Mouse (Mus musculus) limb, embryonic 14.5 days (tissue): ENCODE results near the gene Ankrd10. TPM values are rescaled to one million over a fixed set of nuclear protein-coding genes. Genes with fewer than 3 reads are reported as not detected.

ENCODE experiments used
- ATAC-seq: fragments of 200-750 bp; cut with Nextera tagmentation; 2 replicates; pipeline ENCODE4 v1.8.0; 2017; ENCODE audit warnings: low read depth, moderate number of reproducible peaks, moderate TSS enrichment; ENCODE audit not compliant: low FRiP score
- DNase-seq: peaks from one replicate; pipeline ENCODE4 v3.0.0-alpha.2; 2015; ENCODE audit warnings: low spot score
- H3K27ac ChIP-seq: fragments of 300-500 bp; sonication (generic); replicated peaks from 2 replicates; pipeline ENCODE4 v1.5.1; 2014; ENCODE audit warnings: low read depth, mild to moderate bottlenecking, low read length, moderate library complexity, mixed read lengths
- H3K27me3 ChIP-seq: fragments of 300-500 bp; sonication (generic); 2 replicates; pipeline ENCODE4 v1.6.1; 2014; ENCODE audit warnings: low read length, mixed read lengths; ENCODE audit not compliant: control insufficient read depth, insufficient read depth
- H3K36me3 ChIP-seq: fragments of 300-500 bp; sonication (generic); 2 replicates; pipeline ENCODE4 v1.6.1; 2014; ENCODE audit warnings: mild to moderate bottlenecking, low read length, moderate library complexity, mixed read lengths; ENCODE audit not compliant: control insufficient read depth, insufficient read depth
- H3K4me1 ChIP-seq: fragments of 300-500 bp; sonication (generic); 2 replicates; pipeline ENCODE4 v1.6.1; 2014; ENCODE audit warnings: antibody characterized with exemption, low read length, mixed read lengths; ENCODE audit not compliant: control insufficient read depth, insufficient read depth
- H3K4me2 ChIP-seq: fragments of 300-500 bp; sonication (generic); replicated peaks from 2 replicates; pipeline ENCODE4 v1.6.1; 2014; ENCODE audit warnings: low read depth, mild to moderate bottlenecking, low read length, moderate library complexity; ENCODE audit not compliant: severe bottlenecking
- H3K4me3 ChIP-seq: fragments of 300-500 bp; sonication (generic); replicated peaks from 2 replicates; pipeline ENCODE4 v1.5.1; 2014; ENCODE audit warnings: low read length
- H3K9ac ChIP-seq: fragments of 300-500 bp; sonication (generic); 2 replicates; pipeline ENCODE4 v1.6.1; 2014; ENCODE audit warnings: mild to moderate bottlenecking, low read depth, low read length, moderate library complexity; ENCODE audit not compliant: severe bottlenecking
- H3K9me3 ChIP-seq: fragments of 300-500 bp; sonication (generic); 2 replicates; pipeline ENCODE4 v1.6.1; 2016; ENCODE audit warnings: low read length; ENCODE audit not compliant: control insufficient read depth
- POLR2A ChIP-seq: fragments of 200-500 bp; IDR thresholded peaks from 2 replicates; pipeline ENCODE4 v1.8.0; 2012; ENCODE audit warnings: inconsistent platforms, mild to moderate bottlenecking, moderate library complexity, borderline replicate concordance; ENCODE audit not compliant: insufficient read depth, insufficient read length; ENCODE audit errors: extremely low read depth
- WGBS: fragments of 180-500 bp; shearing (Covaris S2); extraction: QIAGEN DNeasy Blood & Tissue Kit; methylation state at CpG from one replicate; pipeline ENCODE4 v1.1.7; 2014; 5-methylcytosine and 5-hydroxymethylcytosine counted together
- polyA plus RNA-seq, 2 experiments: library from polyadenylated mRNA; depleted of rRNA in 1 of 2; stranded (reverse) in 1 of 2; unstranded in 1 of 2; fragments of >200 nt; fragmentation: Nextera tagmentation in 1 of 2; extraction: Ambion mirVana in 1 of 2; gene quantifications; 2 replicates each; pipeline versions ENCODE4 v1.2.1 to v1.2.3; 2012 to 2014

Gene Ankrd10
- polyA plus RNA-seq, 2 experiments = 91.8 to 184 TPM

DNA sequence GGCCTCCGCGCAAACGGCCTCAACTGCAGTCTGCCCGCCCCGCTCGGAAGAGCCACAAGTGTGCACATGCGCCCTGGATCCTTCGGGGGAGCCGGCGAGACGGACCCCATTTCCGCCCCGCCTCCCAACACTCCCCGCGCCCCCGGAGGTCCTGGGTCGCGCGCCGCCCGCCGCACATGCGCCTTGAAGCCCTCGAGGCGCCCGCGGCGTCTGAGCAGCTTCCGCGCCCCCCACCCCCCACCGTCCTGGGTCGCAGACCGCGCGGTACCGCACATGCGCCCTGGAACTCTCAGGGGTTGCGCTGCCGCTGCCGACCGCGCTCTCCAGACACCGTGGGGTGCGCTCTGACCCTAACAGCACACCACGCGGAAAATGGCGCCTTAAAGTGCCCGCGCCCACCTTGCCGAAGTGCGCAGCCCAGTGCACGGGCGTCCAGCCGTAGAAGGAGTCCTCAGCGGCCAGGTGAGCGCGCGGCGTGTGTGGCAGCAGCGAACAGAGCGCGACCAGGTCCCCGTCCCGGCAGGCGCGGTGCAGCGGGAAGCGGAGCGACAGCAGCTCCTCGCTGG is 462 bp downstream of the Ankrd10 start:
- Histone ChIP-seq H3K4me2 (peak overlapping the region; percentile 82), H3K36me3 (peaks cover 23% of the 10 kb centered on the region), H3K27me3 (no peaks in the 10 kb centered on the region), H3K9ac (peak overlapping the region; percentile 92), H3K4me3 (peak overlapping the region; percentile 81), H3K4me1 (peaks cover 26% of the 10 kb centered on the region), H3K9me3 (no peaks in the 10 kb centered on the region), H3K27ac (peak overlapping the region; percentile 96)
- DNase-seq = peak; percentile 91
- TF ChIP-seq POLR2A = 0 out of 2 replicates have a peak, but pooled peaks have one; percentile 32
- ATAC-seq = peak; percentile 77
- WGBS = 0% methylated on average over 31 of the region's 70 CpGs

DNA sequence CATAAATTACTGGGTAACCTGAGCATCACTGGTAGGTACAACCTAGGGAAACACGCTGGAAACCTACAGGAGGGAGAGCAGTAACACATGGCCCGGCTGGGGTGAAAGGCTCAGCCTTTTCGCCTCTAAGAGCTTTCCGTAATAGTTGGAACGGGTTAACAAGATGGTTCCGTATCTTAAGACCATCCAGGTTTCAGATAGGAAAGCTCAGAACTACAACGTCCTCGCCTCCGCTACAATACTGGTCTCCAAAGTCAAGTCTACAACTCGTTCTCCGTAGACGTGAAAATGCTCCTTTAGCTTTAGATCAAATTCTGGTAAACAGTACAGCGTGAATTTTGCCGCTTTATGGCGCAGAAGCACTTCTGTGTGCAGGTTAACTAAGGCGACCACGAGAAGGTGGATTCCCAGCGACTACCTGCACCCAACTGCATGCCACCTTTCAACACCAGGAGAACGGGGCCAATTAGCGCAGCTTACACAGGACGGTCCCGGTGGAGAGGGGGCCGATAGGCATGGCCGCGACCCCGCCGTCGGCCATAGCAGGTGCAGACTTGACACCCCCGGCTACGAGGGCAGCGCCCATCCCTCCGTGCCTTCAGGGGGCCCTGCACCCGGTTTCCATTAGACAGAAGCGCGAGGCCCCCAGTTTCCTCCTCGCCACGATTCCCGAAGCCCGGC is 1.1 kb downstream of the Ankrd10 start:
- 0 out of 2 replicates have a peak, but pooled peaks have one; percentile 0 for ATAC-seq

DNA sequence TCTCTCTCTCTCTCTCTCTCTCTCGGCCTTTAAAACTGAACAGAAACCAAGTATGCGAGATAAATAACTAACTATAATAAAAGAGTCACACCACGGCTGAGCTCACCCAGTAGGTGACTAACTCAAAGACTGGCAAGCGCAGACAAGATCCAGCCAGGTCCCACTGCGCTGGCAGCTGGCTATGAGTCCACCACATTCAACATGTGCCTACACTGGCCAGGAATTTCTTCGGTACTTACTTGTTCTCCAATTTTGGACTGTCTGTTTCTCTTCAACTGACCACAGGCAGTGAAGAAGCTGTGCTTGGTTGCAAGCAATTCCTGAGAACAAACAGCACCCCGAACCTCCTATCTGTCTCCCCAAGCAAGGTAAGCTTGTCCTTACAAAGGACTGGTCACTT is 2.1 kb downstream of the Ankrd10 start:
- H3K4me2 ChIP-seq = peak overlapping the region; percentile 82
- no peaks in the 10 kb centered on the region for H3K27me3 ChIP-seq
- no peaks in the 10 kb centered on the region for H3K9me3 ChIP-seq
- TF ChIP-seq POLR2A = no peak
- DNase-seq (no peak), ATAC-seq (no peak)
- H3K4me1 ChIP-seq = peaks cover 26% of the 10 kb centered on the region
- peaks cover 37% of the 10 kb centered on the region for H3K36me3 ChIP-seq
- 40% methylated on average over 7 of the region's 7 CpGs for WGBS
- H3K4me3 ChIP-seq = peak overlapping the region; percentile 81
- H3K9ac ChIP-seq = peak overlapping the region; percentile 92; the same call in 1 of the 2 replicates
- H3K27ac ChIP-seq = no peak overlapping the region

More for the DNA sequence above, 1.1 kb downstream of the Ankrd10 start:
- DNase-seq = no peak
- Histone ChIP-seq H3K4me3 (peak overlapping the region; percentile 81), H3K27me3 (no peaks in the 10 kb centered on the region), H3K4me2 (peak overlapping the region; percentile 82), H3K9ac (peak overlapping the region; percentile 92), H3K36me3 (peaks cover 28% of the 10 kb centered on the region), H3K27ac (peak overlapping the region; percentile 96), H3K9me3 (no peaks in the 10 kb centered on the region), H3K4me1 (peaks cover 26% of the 10 kb centered on the region)
- TF ChIP-seq POLR2A = no peak
- WGBS = under 1% methylated on average over 39 of the region's 39 CpGs

DNA sequence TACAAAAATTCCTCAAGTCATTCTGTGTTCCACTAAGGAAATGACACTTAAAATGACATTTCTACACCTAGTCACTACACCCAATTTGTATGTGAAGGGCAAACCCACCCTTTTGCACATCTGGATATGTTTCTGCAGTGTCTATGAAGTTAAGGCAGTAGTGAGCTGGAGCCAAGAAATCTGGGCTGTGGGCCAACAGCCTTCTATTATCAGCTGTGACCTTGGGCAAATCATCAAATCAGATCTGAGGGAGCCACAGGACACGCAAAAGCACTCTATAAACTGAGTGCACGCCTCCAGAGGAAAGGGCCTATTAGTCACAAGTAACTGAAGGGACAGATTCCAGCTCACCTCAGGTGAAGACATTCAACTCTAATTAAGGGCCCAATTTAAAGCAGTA is 3.2 kb downstream of the Ankrd10 start:
- H3K4me3 ChIP-seq = peak overlapping the region; percentile 81
- H3K4me2 ChIP-seq = peak overlapping the region; percentile 82
- H3K36me3 ChIP-seq = peaks cover 46% of the 10 kb centered on the region
- peaks cover 26% of the 10 kb centered on the region for H3K4me1 ChIP-seq
- ATAC-seq (no peak), DNase-seq (peak; percentile 91)
- no peaks in the 10 kb centered on the region for H3K9me3 ChIP-seq
- no peaks in the 10 kb centered on the region for H3K27me3 ChIP-seq
- no peak overlapping the region for H3K27ac ChIP-seq
- H3K9ac ChIP-seq = no peak overlapping the region
- 12% methylated on average over 2 of the region's 2 CpGs for WGBS
- TF ChIP-seq POLR2A = no peak

DNA sequence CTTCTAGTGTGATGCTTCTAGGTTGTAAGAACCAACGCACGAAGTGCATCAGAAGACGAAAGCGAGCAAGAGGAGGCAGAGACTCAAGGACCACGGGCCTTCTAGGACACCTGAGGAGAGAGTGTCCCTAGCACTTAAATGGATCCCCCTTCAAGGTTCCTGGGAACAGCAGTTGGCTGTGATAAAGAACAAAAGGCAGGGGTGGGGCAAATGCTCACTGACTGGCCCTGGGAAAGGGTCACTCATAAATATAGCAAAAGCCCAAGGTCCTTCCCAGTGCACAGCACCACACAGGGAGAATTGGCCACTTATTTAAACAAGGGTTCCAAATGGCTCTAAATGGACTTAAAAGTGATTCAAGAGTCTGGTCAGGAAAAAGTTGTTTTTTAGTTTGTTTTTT is 6.4 kb downstream of the Ankrd10 start:
- 79% methylated on average over 5 of the region's 5 CpGs for WGBS
- Histone ChIP-seq H3K4me2 (no peak overlapping the region), H3K4me3 (no peak overlapping the region), H3K36me3 (peaks cover 70% of the 10 kb centered on the region), H3K9me3 (no peaks in the 10 kb centered on the region), H3K27ac (no peak overlapping the region), H3K27me3 (no peaks in the 10 kb centered on the region), H3K9ac (no peak overlapping the region), H3K4me1 (peaks cover 26% of the 10 kb centered on the region)
- DNase-seq = no peak
- TF ChIP-seq POLR2A = no peak
- no peak for ATAC-seq
